Mouse (Mus musculus): ENCODE data around the gene Vldlr. TPM values are rescaled to one million over a fixed set of nuclear protein-coding genes. Genes with fewer than 3 reads are reported as not detected.

The Vldlr gene
- polyA plus RNA-seq, 1 experiment from 2014 or later: 56.6 TPM

DNA sequence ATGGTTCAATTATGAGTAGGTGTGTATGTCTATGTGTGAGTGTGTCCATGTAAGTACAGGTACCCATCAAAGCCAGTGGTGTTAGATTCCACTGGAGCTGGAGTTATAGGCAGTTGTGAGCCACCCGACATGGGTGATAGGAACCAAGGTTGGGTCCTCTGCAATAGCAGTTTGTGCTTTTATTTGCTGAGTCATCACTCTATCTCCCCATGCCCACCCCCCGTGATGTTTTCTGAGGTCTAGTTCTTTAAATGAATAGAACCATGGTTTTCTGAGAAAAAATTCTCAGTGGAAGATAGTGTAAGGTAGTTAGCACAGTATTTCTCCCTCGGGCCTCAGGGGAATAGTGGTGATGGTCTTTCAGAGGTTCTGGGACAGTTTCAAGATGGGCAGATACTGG lies 39.4 kb downstream of the Vldlr start:
- DNase-seq (ENCODE audit: low spot score) (no peak), ATAC-seq (no peak)
- WGBS: 79% methylated on average over 3 of the region's 3 CpGs
- Histone ChIP-seq H3K27ac (ENCODE audit: low read length) (no peak overlapping the region), H3K4me3 (ENCODE audit: low read depth, low read length) (no peak overlapping the region), H3K4me1 (ENCODE audit: insufficient read depth, low read depth, low read length) (no peaks in the 10 kb centered on the region), H3K36me3 (ENCODE audit: insufficient read depth, low read length) (no peaks in the 10 kb centered on the region), H3K27me3 (replicated peaks; ENCODE audit: insufficient read depth, low read length) (no peaks in the 10 kb centered on the region), H3K9me3 (ENCODE audit: low read length) (no peaks in the 10 kb centered on the region), H3K4me2 (replicated peaks; ENCODE audit: low read depth, low read length) (no peak overlapping the region), H3K9ac (replicated peaks; ENCODE audit: low read depth) (no peak overlapping the region)
- TF ChIP-seq CTCF (IDR thresholded peaks at IDR 0.05): no peak

GRCm38 (mm10) chr19:27260102-27260501 lies 43.8 kb downstream of the Vldlr start:
- Histone ChIP-seq H3K36me3 (ENCODE audit: insufficient read depth, low read length) (no peaks in the 10 kb centered on the region), H3K27ac (ENCODE audit: low read length) (no peak overlapping the region), H3K4me2 (replicated peaks; ENCODE audit: low read depth, low read length) (no peak overlapping the region), H3K9me3 (ENCODE audit: low read length) (no peaks in the 10 kb centered on the region), H3K4me3 (ENCODE audit: low read depth, low read length) (no peak overlapping the region), H3K4me1 (ENCODE audit: insufficient read depth, low read depth, low read length) (no peaks in the 10 kb centered on the region), H3K27me3 (replicated peaks; ENCODE audit: insufficient read depth, low read length) (no peaks in the 10 kb centered on the region), H3K9ac (replicated peaks; ENCODE audit: low read depth) (no peak overlapping the region)
- DNase-seq (ENCODE audit: low spot score): no peak
- no peak for TF ChIP-seq CTCF (IDR thresholded peaks at IDR 0.05)
- no peak for TF ChIP-seq EP300 (IDR thresholded peaks at IDR 0.05)
- 59% methylated on average over 4 of the region's 4 CpGs for WGBS
- ATAC-seq: no peak

DNA sequence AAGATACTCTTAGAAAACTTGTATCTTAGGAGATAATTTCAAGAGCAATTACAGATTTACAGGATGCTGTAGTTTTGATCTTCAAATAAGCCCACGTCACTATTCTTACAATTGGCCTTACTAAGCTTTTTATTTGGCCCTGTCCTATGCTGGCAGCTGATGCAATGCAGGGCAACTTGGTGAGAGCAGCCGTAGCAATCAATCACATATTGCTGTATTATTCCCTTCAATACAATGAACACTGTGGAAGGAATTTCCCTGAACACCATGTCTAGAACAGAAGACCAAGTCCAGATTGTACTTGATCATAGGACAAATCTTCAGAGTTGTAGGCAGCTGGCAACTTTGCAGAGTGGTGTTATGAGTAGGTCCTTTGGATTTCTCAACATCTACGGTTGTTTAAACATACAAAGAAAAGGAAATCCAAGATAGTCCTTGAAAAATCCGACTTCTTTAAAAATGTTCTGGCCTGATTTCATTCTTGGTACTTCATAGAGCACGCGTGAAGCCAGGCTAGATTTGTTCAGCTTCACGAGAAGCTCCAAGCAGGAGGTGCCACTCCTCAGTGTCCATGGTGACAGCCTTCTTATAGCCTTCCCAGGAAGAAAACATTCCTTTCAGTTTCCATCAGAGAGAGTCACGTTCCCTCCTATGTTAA lies 44.5 kb downstream of the Vldlr start:
- no peak overlapping the region for H3K4me3 ChIP-seq (ENCODE audit: low read depth, low read length)
- H3K27ac ChIP-seq (ENCODE audit: low read length): no peak overlapping the region
- H3K36me3 ChIP-seq (ENCODE audit: insufficient read depth, low read length): no peaks in the 10 kb centered on the region
- WGBS: 53% methylated on average over 8 of the region's 8 CpGs
- peak; percentile 61 for TF ChIP-seq EP300 (IDR thresholded peaks at IDR 0.05)
- TF ChIP-seq CTCF (IDR thresholded peaks at IDR 0.05): no peak
- ATAC-seq (peak; percentile 91), DNase-seq (ENCODE audit: low spot score) (peak; percentile 79)
- H3K4me1 ChIP-seq (ENCODE audit: insufficient read depth, low read depth, low read length): no peaks in the 10 kb centered on the region
- no peaks in the 10 kb centered on the region for H3K9me3 ChIP-seq (ENCODE audit: low read length)
- H3K27me3 ChIP-seq (replicated peaks; ENCODE audit: insufficient read depth, low read length): no peaks in the 10 kb centered on the region
- H3K9ac ChIP-seq (replicated peaks; ENCODE audit: low read depth): no peak overlapping the region
- H3K4me2 ChIP-seq (replicated peaks; ENCODE audit: low read depth, low read length): no peak overlapping the region

DNA sequence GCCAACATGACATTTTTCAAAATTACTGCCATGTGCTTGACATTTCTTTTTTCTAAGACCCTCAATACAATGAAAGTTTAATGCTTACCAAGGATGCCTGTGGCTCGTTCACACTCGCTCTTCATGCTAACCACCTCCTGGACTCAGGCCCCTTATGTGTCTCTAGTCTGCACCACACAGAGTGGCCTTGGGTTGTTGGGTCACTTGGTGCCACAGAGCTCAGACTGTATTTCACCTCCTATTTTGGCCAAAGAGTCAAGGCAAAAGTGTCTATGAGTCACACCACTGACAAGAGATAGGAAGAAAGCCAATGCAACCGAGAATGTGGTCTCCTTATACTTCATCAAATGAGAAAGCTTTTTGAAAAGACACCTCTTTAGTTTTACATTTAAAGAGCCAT lies 45.9 kb downstream of the Vldlr start:
- no peak overlapping the region for H3K27ac ChIP-seq (ENCODE audit: low read length)

GRCm38 (mm10) chr19:27273385-27273784 lies 57.1 kb downstream of the Vldlr start:
- Histone ChIP-seq H3K4me1 (ENCODE audit: insufficient read depth, low read depth, low read length) (no peaks in the 10 kb centered on the region), H3K9ac (replicated peaks; ENCODE audit: low read depth) (no peak overlapping the region), H3K36me3 (ENCODE audit: insufficient read depth, low read length) (no peaks in the 10 kb centered on the region), H3K9me3 (ENCODE audit: low read length) (no peaks in the 10 kb centered on the region), H3K4me3 (ENCODE audit: low read depth, low read length) (no peak overlapping the region), H3K27ac (ENCODE audit: low read length) (no peak overlapping the region), H3K27me3 (replicated peaks; ENCODE audit: insufficient read depth, low read length) (no peaks in the 10 kb centered on the region), H3K4me2 (replicated peaks; ENCODE audit: low read depth, low read length) (no peak overlapping the region)
- WGBS: 48% methylated on average over 2 of the region's 2 CpGs
- ATAC-seq: no peak
- no peak for TF ChIP-seq EP300 (IDR thresholded peaks at IDR 0.05)
- TF ChIP-seq CTCF (IDR thresholded peaks at IDR 0.05): no peak
- no peak for DNase-seq (ENCODE audit: low spot score)

More for the DNA sequence above, 45.9 kb downstream of the Vldlr start:
- Histone ChIP-seq H3K4me3 (ENCODE audit: low read depth, low read length) (no peak overlapping the region), H3K4me2 (replicated peaks; ENCODE audit: low read depth, low read length) (no peak overlapping the region), H3K9me3 (ENCODE audit: low read length) (no peaks in the 10 kb centered on the region), H3K36me3 (ENCODE audit: insufficient read depth, low read length) (no peaks in the 10 kb centered on the region), H3K27me3 (replicated peaks; ENCODE audit: insufficient read depth, low read length) (no peaks in the 10 kb centered on the region), H3K4me1 (ENCODE audit: insufficient read depth, low read depth, low read length) (no peaks in the 10 kb centered on the region), H3K9ac (replicated peaks; ENCODE audit: low read depth) (no peak overlapping the region)
- TF ChIP-seq EP300 (IDR thresholded peaks at IDR 0.05): no peak
- no peak for DNase-seq (ENCODE audit: low spot score)
- 66% methylated on average over 3 of the region's 3 CpGs for WGBS
- no peak for ATAC-seq

DNA sequence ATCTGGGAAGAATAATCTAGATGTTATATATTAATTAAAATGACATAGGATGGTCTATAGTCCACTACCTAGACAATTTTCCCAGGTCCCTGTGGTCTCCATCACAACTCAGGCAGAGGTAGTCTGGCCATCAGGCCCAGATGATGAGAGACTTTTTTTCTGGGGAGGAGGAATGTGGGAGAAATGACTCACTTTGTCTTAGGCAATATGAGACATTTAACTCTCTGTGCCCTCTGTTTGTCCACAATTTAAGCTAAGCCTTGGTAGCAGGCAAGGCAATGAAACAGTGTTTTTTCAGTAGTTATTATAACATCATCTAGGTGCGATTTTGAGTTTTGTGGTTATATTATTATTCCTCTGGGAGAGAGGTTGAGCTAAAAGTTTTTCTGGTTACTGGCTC lies 58.1 kb downstream of the Vldlr start:
- Histone ChIP-seq H3K36me3 (ENCODE audit: insufficient read depth, low read length) (no peaks in the 10 kb centered on the region), H3K4me1 (ENCODE audit: insufficient read depth, low read depth, low read length) (no peaks in the 10 kb centered on the region), H3K27ac (ENCODE audit: low read length) (no peak overlapping the region), H3K9ac (replicated peaks; ENCODE audit: low read depth) (no peak overlapping the region), H3K9me3 (ENCODE audit: low read length) (no peaks in the 10 kb centered on the region), H3K4me3 (ENCODE audit: low read depth, low read length) (no peak overlapping the region), H3K4me2 (replicated peaks; ENCODE audit: low read depth, low read length) (no peak overlapping the region), H3K27me3 (replicated peaks; ENCODE audit: insufficient read depth, low read length) (no peaks in the 10 kb centered on the region)
- ATAC-seq: no peak
- no peak for TF ChIP-seq CTCF (IDR thresholded peaks at IDR 0.05)
- WGBS: 86% methylated on average over 1 of the region's 1 CpGs
- DNase-seq (ENCODE audit: low spot score): no peak

DNA sequence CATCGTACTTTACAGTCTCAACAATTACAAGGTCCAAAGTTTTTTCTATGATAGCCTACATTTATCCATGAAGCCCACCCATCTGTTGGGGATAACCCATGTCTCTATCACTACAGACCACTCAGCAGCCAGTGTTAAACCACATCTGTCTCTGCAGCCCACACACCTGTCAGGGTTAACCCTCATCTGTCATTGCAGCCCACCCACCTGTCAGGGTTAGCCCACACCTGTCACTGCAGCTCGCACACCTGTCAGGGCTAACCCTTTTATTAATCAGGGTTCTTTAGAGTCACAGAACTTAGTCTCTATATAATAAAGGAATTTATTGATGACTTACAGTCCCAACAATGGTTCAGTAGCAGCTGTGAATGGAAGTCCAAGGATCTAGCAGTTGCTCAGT lies 62.9 kb downstream of the Vldlr start:
- H3K4me2 ChIP-seq (replicated peaks; ENCODE audit: low read depth, low read length): no peak overlapping the region
- no peaks in the 10 kb centered on the region for H3K27me3 ChIP-seq (replicated peaks; ENCODE audit: insufficient read depth, low read length)
- no peaks in the 10 kb centered on the region for H3K36me3 ChIP-seq (ENCODE audit: insufficient read depth, low read length)
- DNase-seq (ENCODE audit: low spot score) (no peak), ATAC-seq (no peak)
- 73% methylated on average over 2 of the region's 2 CpGs for WGBS
- no peak overlapping the region for H3K27ac ChIP-seq (ENCODE audit: low read length)
- TF ChIP-seq CTCF (IDR thresholded peaks at IDR 0.05) (no peak), EP300 (IDR thresholded peaks at IDR 0.05) (no peak)
- no peak overlapping the region for H3K4me3 ChIP-seq (ENCODE audit: low read depth, low read length)
- H3K9ac ChIP-seq (replicated peaks; ENCODE audit: low read depth): no peak overlapping the region
- no peaks in the 10 kb centered on the region for H3K9me3 ChIP-seq (ENCODE audit: low read length)
- H3K4me1 ChIP-seq (ENCODE audit: insufficient read depth, low read depth, low read length): no peaks in the 10 kb centered on the region

Other genes starting within 250 kb of the Vldlr start
- gene Kcnv2, start 106.1 kb downstream of the Vldlr start, polyA plus RNA-seq (2015; fragmentation: Nextera tagmentation; extraction: Ambion mirVana): 0.02 TPM in 1 of 2 replicates, not detected in the other
- gene Pum3, start 213.3 kb downstream of the Vldlr start, polyA plus RNA-seq (2015; fragmentation: Nextera tagmentation; extraction: Ambion mirVana): 41.1 and 47.9 TPM in 2 replicates